Mouse (Mus musculus): Measurements from ENCODE around the gene Olfr1153. TPM values are rescaled to one million over a fixed set of nuclear protein-coding genes. Genes with fewer than 3 reads are reported as not detected.

The Olfr1153 gene
- not detected in 2 replicates for polyA plus RNA-seq (2016; fragmentation: Nextera tagmentation; extraction: Ambion mirVana)

GRCm38 (mm10) chr2:87894662-87895061, at the start of gene Olfr1153:
Olfr1153 (plus strand) TSS chr2:87894962.
- WGBS, result 78% methylated on average over 1 of the region's 1 CpGs
- Histone ChIP-seq H3K4me1 (no peaks in the 10 kb centered on the region), H3K27ac (no peak within 1 kb of the TSS), H3K36me3 (replicated peaks) (no peaks in the 10 kb centered on the region), H3K9me3 (no peaks in the 10 kb centered on the region), H3K4me2 (no peak within 1 kb of the TSS), H3K4me3 (replicated peaks) (no peak within 1 kb of the TSS), H3K9ac (no peak within 1 kb of the TSS), H3K27me3 (no peaks in the 10 kb centered on the region)
- ATAC-seq (ENCODE audit: low FRiP score), result no peak

DNA sequence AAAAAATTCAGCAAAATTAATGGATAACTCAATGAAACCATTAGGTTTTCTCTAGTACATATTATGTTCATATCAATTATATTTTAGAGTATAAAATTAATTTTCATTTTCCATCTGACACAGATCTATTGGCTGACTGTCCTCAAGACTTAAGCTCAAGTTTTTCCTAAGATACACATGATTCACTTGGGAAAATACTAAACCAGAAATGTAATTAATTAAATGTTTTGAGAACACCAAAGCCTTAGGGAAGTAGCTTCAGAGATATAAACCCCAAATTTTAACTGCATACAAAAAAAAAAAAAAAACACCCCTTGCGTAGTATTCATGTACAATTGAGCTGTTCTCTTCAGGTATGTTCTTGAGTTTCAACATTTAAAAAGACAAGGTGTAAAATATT, 39.2 kb upstream of the Olfr1153 start, which contains the start of gene Olfr1151:
TSS of gene Olfr1151 (plus strand) at position 301 of the 400 bp plus-strand sequence.
- Histone ChIP-seq H3K9me3 (no peaks in the 10 kb centered on the region), H3K36me3 (replicated peaks) (no peaks in the 10 kb centered on the region), H3K4me2 (no peak within 1 kb of the TSS), H3K4me1 (no peaks in the 10 kb centered on the region), H3K27me3 (no peaks in the 10 kb centered on the region), H3K4me3 (replicated peaks) (no peak within 1 kb of the TSS), H3K9ac (no peak within 1 kb of the TSS), H3K27ac (no peak within 1 kb of the TSS)
- ATAC-seq (ENCODE audit: low FRiP score), result no peak
- WGBS, result 90% methylated on average over 1 of the region's 1 CpGs

GRCm38 (mm10) chr2:87866192-87866591, 28.6 kb upstream of the Olfr1153 start, which contains the start of gene Olfr1152:
Olfr1152 (plus strand) TSS chr2:87866492.
- no peak within 1 kb of the TSS for H3K4me3 ChIP-seq (replicated peaks)
- no peaks in the 10 kb centered on the region for H3K36me3 ChIP-seq (replicated peaks)
- no peaks in the 10 kb centered on the region for H3K27me3 ChIP-seq
- H3K4me1 ChIP-seq, result no peaks in the 10 kb centered on the region
- no peak within 1 kb of the TSS for H3K4me2 ChIP-seq
- no peak within 1 kb of the TSS for H3K9ac ChIP-seq
- ATAC-seq (ENCODE audit: low FRiP score), result no peak
- H3K9me3 ChIP-seq, result no peaks in the 10 kb centered on the region
- H3K27ac ChIP-seq, result no peak within 1 kb of the TSS

- H3K4me3 ChIP-seq (replicated peaks), result no peak within 1 kb of the TSS
- ATAC-seq (ENCODE audit: low FRiP score), result no peak
- H3K9me3 ChIP-seq, result no peaks in the 10 kb centered on the region
- no peak within 1 kb of the TSS for H3K27ac ChIP-seq
- H3K4me1 ChIP-seq, result no peaks in the 10 kb centered on the region
- no peaks in the 10 kb centered on the region for H3K27me3 ChIP-seq
- H3K9ac ChIP-seq, result no peak within 1 kb of the TSS
- no peak within 1 kb of the TSS for H3K4me2 ChIP-seq
- 85% methylated on average over 1 of the region's 1 CpGs for WGBS
- H3K36me3 ChIP-seq (replicated peaks), result no peaks in the 10 kb centered on the region
These were observed 10.3 kb downstream of the Olfr1153 start, which contains the start of gene Olfr1154 for GRCm38 (mm10) chr2:87905066-87905465. Olfr1154 (minus strand) TSS chr2:87905166.

- no peaks in the 10 kb centered on the region for H3K36me3 ChIP-seq (replicated peaks)
- H3K4me2 ChIP-seq, result no peak within 1 kb of the TSS
- H3K9ac ChIP-seq, result no peak within 1 kb of the TSS
- H3K9me3 ChIP-seq, result no peaks in the 10 kb centered on the region
- 88% methylated on average over 1 of the region's 1 CpGs for WGBS
- no peaks in the 10 kb centered on the region for H3K4me1 ChIP-seq
- H3K27ac ChIP-seq, result no peak within 1 kb of the TSS
- H3K27me3 ChIP-seq, result no peaks in the 10 kb centered on the region
- no peak for ATAC-seq (ENCODE audit: low FRiP score)
- H3K4me3 ChIP-seq (replicated peaks), result no peak within 1 kb of the TSS
These were observed 50.3 kb downstream of the Olfr1153 start, which contains the start of gene Olfr1155 for GRCm38 (mm10) chr2:87945037-87945436. Olfr1155 (minus strand) TSS chr2:87945137.

Other genes with a start within 250 kb of the Olfr1153 start
- not detected in 2 replicates for gene Olfr1133, start 247.6 kb upstream of the Olfr1153 start, polyA plus RNA-seq (2016; fragmentation: Nextera tagmentation; extraction: Ambion mirVana)
- not detected in 2 replicates for gene Olfr1134, start 236.5 kb upstream of the Olfr1153 start, polyA plus RNA-seq (2016; fragmentation: Nextera tagmentation; extraction: Ambion mirVana)
- not detected in 2 replicates for gene Olfr1135, start 221.3 kb upstream of the Olfr1153 start, polyA plus RNA-seq (2016; fragmentation: Nextera tagmentation; extraction: Ambion mirVana)
- gene Olfr1136, start 201.0 kb upstream of the Olfr1153 start, polyA plus RNA-seq (2016; fragmentation: Nextera tagmentation; extraction: Ambion mirVana), result not detected in 2 replicates
- not detected in 2 replicates for gene Olfr1137, start 181.8 kb upstream of the Olfr1153 start, polyA plus RNA-seq (2016; fragmentation: Nextera tagmentation; extraction: Ambion mirVana)
- not detected in 2 replicates for gene Olfr1138, start 155.0 kb upstream of the Olfr1153 start, polyA plus RNA-seq (2016; fragmentation: Nextera tagmentation; extraction: Ambion mirVana)
- not detected in 2 replicates for gene Olfr1140, start 151.2 kb upstream of the Olfr1153 start, polyA plus RNA-seq (2016; fragmentation: Nextera tagmentation; extraction: Ambion mirVana)
- gene Olfr1141, start 141.0 kb upstream of the Olfr1153 start, polyA plus RNA-seq (2016; fragmentation: Nextera tagmentation; extraction: Ambion mirVana), result not detected in 2 replicates
- gene Olfr152, start 115.5 kb upstream of the Olfr1153 start, polyA plus RNA-seq (2016; fragmentation: Nextera tagmentation; extraction: Ambion mirVana), result not detected in 2 replicates
- not detected in 2 replicates for gene Olfr1143, start 94.4 kb upstream of the Olfr1153 start, polyA plus RNA-seq (2016; fragmentation: Nextera tagmentation; extraction: Ambion mirVana)
- gene Olfr1145, start 85.1 kb upstream of the Olfr1153 start, polyA plus RNA-seq (2016; fragmentation: Nextera tagmentation; extraction: Ambion mirVana), result not detected in 2 replicates
- gene Olfr1148, start 64.4 kb upstream of the Olfr1153 start, polyA plus RNA-seq (2016; fragmentation: Nextera tagmentation; extraction: Ambion mirVana), result not detected in 2 replicates
- gene Olfr1150-ps1, start 51.0 kb upstream of the Olfr1153 start, polyA plus RNA-seq (2016; fragmentation: Nextera tagmentation; extraction: Ambion mirVana), result not detected in 2 replicates
- not detected in 2 replicates for gene Olfr1151, start 39.1 kb upstream of the Olfr1153 start, polyA plus RNA-seq (2016; fragmentation: Nextera tagmentation; extraction: Ambion mirVana)
- not detected in 2 replicates for gene Olfr1152, start 28.5 kb upstream of the Olfr1153 start, polyA plus RNA-seq (2016; fragmentation: Nextera tagmentation; extraction: Ambion mirVana)
- gene Olfr1154, start 10.2 kb downstream of the Olfr1153 start, polyA plus RNA-seq (2016; fragmentation: Nextera tagmentation; extraction: Ambion mirVana), result not detected in 2 replicates
- gene Olfr1155, start 50.2 kb downstream of the Olfr1153 start, polyA plus RNA-seq (2016; fragmentation: Nextera tagmentation; extraction: Ambion mirVana), result not detected in 2 replicates
- not detected in 2 replicates for gene Olfr1156, start 58.1 kb downstream of the Olfr1153 start, polyA plus RNA-seq (2016; fragmentation: Nextera tagmentation; extraction: Ambion mirVana)
- not detected in 2 replicates for gene Olfr1157, start 73.3 kb downstream of the Olfr1153 start, polyA plus RNA-seq (2016; fragmentation: Nextera tagmentation; extraction: Ambion mirVana)
- gene Olfr74, start 79.7 kb downstream of the Olfr1153 start, polyA plus RNA-seq (2016; fragmentation: Nextera tagmentation; extraction: Ambion mirVana), result not detected in 2 replicates
- not detected in 2 replicates for gene Olfr1158, start 95.2 kb downstream of the Olfr1153 start, polyA plus RNA-seq (2016; fragmentation: Nextera tagmentation; extraction: Ambion mirVana)
- gene Olfr1160, start 113.3 kb downstream of the Olfr1153 start, polyA plus RNA-seq (2016; fragmentation: Nextera tagmentation; extraction: Ambion mirVana), result not detected in 2 replicates
- gene Olfr1161, start 127.8 kb downstream of the Olfr1153 start, polyA plus RNA-seq (2016; fragmentation: Nextera tagmentation; extraction: Ambion mirVana), result not detected in 2 replicates
- gene Olfr73, start 142.7 kb downstream of the Olfr1153 start, polyA plus RNA-seq (2016; fragmentation: Nextera tagmentation; extraction: Ambion mirVana), result not detected in 2 replicates
- gene Olfr1162, start 156.2 kb downstream of the Olfr1153 start, polyA plus RNA-seq (2016; fragmentation: Nextera tagmentation; extraction: Ambion mirVana), result not detected in 2 replicates
- gene Olfr1163, start 176.9 kb downstream of the Olfr1153 start, polyA plus RNA-seq (2016; fragmentation: Nextera tagmentation; extraction: Ambion mirVana), result not detected in 2 replicates
- gene Olfr1164, start 199.0 kb downstream of the Olfr1153 start, polyA plus RNA-seq (2016; fragmentation: Nextera tagmentation; extraction: Ambion mirVana), result not detected in 2 replicates
- not detected in 2 replicates for gene Olfr1166, start 233.3 kb downstream of the Olfr1153 start, polyA plus RNA-seq (2016; fragmentation: Nextera tagmentation; extraction: Ambion mirVana)